Mouse (Mus musculus) layer of hippocampus, adult 9-11 months (tissue): ENCODE measurements around the gene Pigp.

ENCODE experiments used
- DNase-seq: peaks from one replicate; pipeline ENCODE4 v3.0.0; 2022

Pigp gene

DNA sequence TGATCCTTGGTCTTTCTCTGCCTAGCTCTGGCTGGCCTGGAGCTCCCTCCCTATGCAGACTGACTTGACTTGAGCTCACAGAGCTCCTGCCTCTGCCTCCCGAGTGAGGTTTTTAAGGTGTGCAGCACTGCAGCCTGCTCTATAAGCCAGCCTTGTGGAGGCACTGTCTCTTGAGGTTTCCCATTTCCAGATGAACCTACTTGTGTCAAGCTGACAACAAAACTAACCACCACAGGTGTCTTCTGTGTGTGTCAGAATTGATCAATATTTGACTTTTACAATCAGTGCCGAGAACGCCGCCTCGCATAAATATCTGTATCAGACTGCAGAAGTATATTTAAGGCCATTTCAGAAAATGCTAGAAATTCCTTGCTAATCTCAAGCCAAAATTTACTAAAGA, 57.0 kb downstream of the Pigp start:
- DNase-seq, result no peak

GRCm38 (mm10) chr16:94313229-94314030, 58.2 kb downstream of the Pigp start, which contains the start of gene Hlcs:
Gene Hlcs (minus strand): TSS chr16:94313571.
- DNase-seq, result peak; percentile 97

GRCm38 (mm10) chr16:94312663-94313228, 58.9 kb downstream of the Pigp start:
- peak; percentile 92 for DNase-seq

DNA sequence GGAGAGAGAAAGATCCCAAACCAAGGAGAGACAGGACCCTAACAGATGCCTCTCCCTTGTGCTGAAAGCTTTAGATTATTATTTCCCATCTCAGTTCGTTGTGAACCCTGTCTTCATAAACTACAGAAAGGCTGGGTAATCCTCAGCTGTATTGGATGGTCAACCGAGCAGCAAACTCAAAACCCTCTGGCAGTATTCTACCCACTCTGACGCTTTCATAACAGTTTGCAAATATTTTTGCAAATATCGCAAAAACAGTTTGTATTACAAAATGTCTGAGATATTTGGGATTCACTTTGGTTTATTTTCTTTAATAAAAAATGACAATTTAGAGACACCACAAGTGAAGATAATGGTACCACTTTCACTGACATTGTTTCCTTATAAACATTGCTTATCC, 59.7 kb downstream of the Pigp start:
- DNase-seq, result no peak

DNA sequence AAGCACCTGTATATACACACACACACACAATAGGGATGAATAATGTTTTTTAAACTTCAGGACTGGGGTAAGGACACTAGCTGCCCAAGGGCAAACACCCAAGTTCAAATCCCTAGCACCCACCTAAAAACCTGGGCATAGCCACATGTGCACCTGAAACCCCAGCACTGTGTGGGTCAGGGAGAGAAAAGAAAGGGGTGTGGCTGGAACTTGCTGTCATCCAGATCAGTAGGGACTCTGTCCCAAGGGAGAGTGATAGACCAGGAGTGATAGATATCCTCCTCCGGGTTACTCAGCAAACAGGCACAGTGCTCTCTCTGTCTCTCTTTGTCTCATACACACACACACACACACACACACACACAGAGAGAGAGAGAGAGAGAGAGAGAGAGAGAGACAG, 60.2 kb downstream of the Pigp start:
- DNase-seq, result no peak

DNA sequence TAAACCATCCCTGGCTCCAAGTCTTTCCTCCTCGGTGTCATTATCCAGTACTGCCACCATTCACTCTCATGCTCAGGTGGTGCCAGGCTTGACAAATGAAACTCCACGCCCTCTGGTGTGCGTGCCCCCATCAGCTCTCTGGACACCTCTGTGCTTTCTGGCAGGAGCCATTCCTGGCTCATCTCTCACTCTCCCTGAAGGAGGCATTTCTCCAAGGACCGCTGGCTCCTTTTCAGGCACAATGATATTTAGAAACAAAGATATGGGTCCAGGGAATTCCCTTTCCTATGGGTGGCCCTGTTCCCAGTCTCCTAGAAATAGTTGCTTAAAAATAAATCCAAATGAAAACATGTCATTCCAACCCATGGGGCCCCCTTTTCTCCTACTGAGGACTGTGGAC, 62.6 kb downstream of the Pigp start:
- no peak for DNase-seq
